Mouse (Mus musculus) erythroblast, embryonic 14.5 days (primary cell): ENCODE measurements around the gene Coa5.

Experiments
- GATA1 ChIP-seq: IDR thresholded peaks from 2 replicates; pipeline ENCODE4 v1.6.1; 2012; ENCODE audit warnings: low read length, inconsistent platforms, mixed read lengths
- TAL1 ChIP-seq: IDR thresholded peaks from 3 replicates; pipeline ENCODE4 v1.6.1; 2012; ENCODE audit warnings: low read length, inconsistent platforms, mixed read lengths

DNA sequence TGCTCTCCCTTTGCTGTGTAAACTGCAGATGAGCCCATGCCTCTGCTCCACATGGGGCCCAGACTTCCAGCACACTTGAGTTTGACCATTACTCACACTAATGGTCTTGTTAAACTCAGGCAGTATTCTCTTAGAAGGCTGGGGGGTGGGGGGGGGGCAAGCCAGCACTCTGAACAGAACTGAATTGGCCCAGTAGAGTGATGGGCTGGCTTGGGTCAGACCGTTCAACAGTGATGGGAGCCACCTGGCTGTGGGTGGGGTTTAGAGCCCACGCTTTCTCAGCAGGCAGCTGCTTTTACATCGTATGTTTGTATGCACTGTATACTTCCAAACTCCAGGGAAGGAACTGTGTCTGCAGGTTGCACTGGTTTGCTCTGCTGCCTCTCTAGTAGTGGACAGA, 30.9 kb downstream of the Coa5 start:
- TF ChIP-seq GATA1: no peak
- no peak for TF ChIP-seq TAL1
